Mouse (Mus musculus) megakaryocyte, embryonic 14.5 days (primary cell): ENCODE data around the gene Cers6. TPM values are rescaled to one million over a fixed set of nuclear protein-coding genes. Genes with fewer than 3 reads are reported as not detected.

Experiments used
- H3K27me3 ChIP-seq: replicated peaks from 2 replicates; pipeline ENCODE3; 2012; ENCODE audit warnings: inconsistent platforms
- H3K36me3 ChIP-seq: replicated peaks from 2 replicates; pipeline ENCODE3; 2012; ENCODE audit warnings: low read length, inconsistent platforms, mixed read lengths
- H3K4me1 ChIP-seq: 2 replicates; pipeline ENCODE4 v1.6.1; 2012; ENCODE audit warnings: inconsistent platforms
- H3K4me3 ChIP-seq: replicated peaks from 2 replicates; pipeline ENCODE3; 2012; ENCODE audit warnings: moderate library complexity, mild to moderate bottlenecking, inconsistent platforms
- H3K9me3 ChIP-seq: 2 replicates; pipeline ENCODE4 v1.6.1; 2012; ENCODE audit warnings: inconsistent platforms
- FLI1 ChIP-seq: IDR thresholded peaks from 2 replicates; pipeline ENCODE4 v1.6.1; 2012; ENCODE audit warnings: low read length, inconsistent platforms, mixed read lengths
- GATA1 ChIP-seq: IDR thresholded peaks from 3 replicates; pipeline ENCODE4 v1.6.1; 2012; ENCODE audit warnings: mixed read lengths, low read length, inconsistent platforms, borderline replicate concordance
- polyA plus RNA-seq: library from polyadenylated mRNA; stranded (reverse); fragments of >175 nt; gene quantifications from 2 replicates; pipeline ENCODE4 v1.2.3, GENCODE M21; 2012; ENCODE audit warnings: low replicate concordance; ENCODE audit not compliant: insufficient read depth

The Cers6 gene
- polyA plus RNA-seq, 1 experiment: 3.2 TPM

- no peaks in the 10 kb centered on the region for H3K9me3 ChIP-seq
- H3K4me3 ChIP-seq: peak within 1 kb of the TSS; percentile 78
- no peak for TF ChIP-seq GATA1
- TF ChIP-seq FLI1: no peak
- H3K27me3 ChIP-seq: peaks cover 6% of the 10 kb centered on the region
- H3K36me3 ChIP-seq: no peaks in the 10 kb centered on the region
- H3K4me1 ChIP-seq: peaks cover 18% of the 10 kb centered on the region
Measured at GRCm38 (mm10) chr2:69135661-69136576, 274.7 kb downstream of the Cers6 start, which contains the start of gene Nostrin. Nostrin (plus strand) TSS chr2:69135800.

- H3K4me3 ChIP-seq: no peak overlapping the region
- peaks cover 6% of the 10 kb centered on the region for H3K27me3 ChIP-seq
- TF ChIP-seq GATA1 (no peak), FLI1 (no peak)
- H3K36me3 ChIP-seq: no peaks in the 10 kb centered on the region
- no peaks in the 10 kb centered on the region for H3K9me3 ChIP-seq
- H3K4me1 ChIP-seq: peaks cover 18% of the 10 kb centered on the region
Measured at GRCm38 (mm10) chr2:69137406-69138084, 276.3 kb downstream of the Cers6 start.

- no peak for TF ChIP-seq FLI1
- TF ChIP-seq GATA1: no peak
- Histone ChIP-seq H3K4me1 (peaks cover 18% of the 10 kb centered on the region), H3K4me3 (no peak overlapping the region), H3K9me3 (no peaks in the 10 kb centered on the region), H3K36me3 (no peaks in the 10 kb centered on the region), H3K27me3 (peaks cover 6% of the 10 kb centered on the region)
Measured at GRCm38 (mm10) chr2:69138759-69139158, 277.5 kb downstream of the Cers6 start.

- TF ChIP-seq FLI1: no peak
- TF ChIP-seq GATA1: no peak
- H3K36me3 ChIP-seq: no peaks in the 10 kb centered on the region
- H3K27me3 ChIP-seq: peaks cover 6% of the 10 kb centered on the region
Measured at GRCm38 (mm10) chr2:69140215-69140614, 279.0 kb downstream of the Cers6 start.

GRCm38 (mm10) chr2:69140816-69141215 is 279.6 kb downstream of the Cers6 start:
- no peak overlapping the region for H3K4me3 ChIP-seq
- H3K9me3 ChIP-seq: no peaks in the 10 kb centered on the region
- H3K4me1 ChIP-seq: peaks cover 7% of the 10 kb centered on the region
- TF ChIP-seq GATA1 (no peak), FLI1 (no peak)
- H3K36me3 ChIP-seq: no peaks in the 10 kb centered on the region
- peaks cover 6% of the 10 kb centered on the region for H3K27me3 ChIP-seq

More at GRCm38 (mm10) chr2:69140215-69140614, 279.0 kb downstream of the Cers6 start:
- peaks cover 13% of the 10 kb centered on the region for H3K4me1 ChIP-seq
- H3K4me3 ChIP-seq: no peak overlapping the region
- no peaks in the 10 kb centered on the region for H3K9me3 ChIP-seq

GRCm38 (mm10) chr2:69148691-69149090 is 287.4 kb downstream of the Cers6 start:
- Histone ChIP-seq H3K9me3 (peaks cover 9% of the 10 kb centered on the region; the same call in 1 of the 2 replicates), H3K4me1 (peaks cover 4% of the 10 kb centered on the region)
- no peak for TF ChIP-seq GATA1
- TF ChIP-seq FLI1: no peak

GRCm38 (mm10) chr2:69149154-69149553 is 287.9 kb downstream of the Cers6 start:
- TF ChIP-seq FLI1 (no peak), GATA1 (no peak)
- Histone ChIP-seq H3K4me3 (no peak overlapping the region), H3K27me3 (peaks cover 6% of the 10 kb centered on the region), H3K4me1 (peaks cover 4% of the 10 kb centered on the region), H3K36me3 (no peaks in the 10 kb centered on the region), H3K9me3 (peaks cover 9% of the 10 kb centered on the region; the same call in 1 of the 2 replicates)

More at GRCm38 (mm10) chr2:69148691-69149090, 287.4 kb downstream of the Cers6 start:
- H3K27me3 ChIP-seq: peaks cover 6% of the 10 kb centered on the region
- H3K4me3 ChIP-seq: no peak overlapping the region
- H3K36me3 ChIP-seq: no peaks in the 10 kb centered on the region

GRCm38 (mm10) chr2:69150841-69151240 is 289.6 kb downstream of the Cers6 start:
- H3K36me3 ChIP-seq: no peaks in the 10 kb centered on the region
- H3K9me3 ChIP-seq: peaks cover 9% of the 10 kb centered on the region; the same call in 1 of the 2 replicates
- peaks cover 4% of the 10 kb centered on the region for H3K4me1 ChIP-seq
- no peak overlapping the region for H3K4me3 ChIP-seq
- H3K27me3 ChIP-seq: peaks cover 8% of the 10 kb centered on the region
- no peak for TF ChIP-seq FLI1
- TF ChIP-seq GATA1: no peak

- peaks cover 7% of the 10 kb centered on the region for H3K27me3 ChIP-seq
- H3K9me3 ChIP-seq: peaks cover 8% of the 10 kb centered on the region; the same call in 1 of the 2 replicates
- TF ChIP-seq GATA1 (no peak), FLI1 (no peak)
- peaks cover 3% of the 10 kb centered on the region; the same call in 1 of the 2 replicates for H3K4me1 ChIP-seq
- H3K36me3 ChIP-seq: no peaks in the 10 kb centered on the region
- H3K4me3 ChIP-seq: no peak overlapping the region
Measured at GRCm38 (mm10) chr2:69155861-69156260, 294.6 kb downstream of the Cers6 start.

- TF ChIP-seq FLI1 (no peak), GATA1 (no peak)
Measured at GRCm38 (mm10) chr2:69156283-69156682, 295.0 kb downstream of the Cers6 start.

More at GRCm38 (mm10) chr2:69156283-69156682, 295.0 kb downstream of the Cers6 start:
- Histone ChIP-seq H3K9me3 (0 out of 2 replicates have a peak, but pooled peaks cover 3% of the 10 kb centered on the region), H3K27me3 (peaks cover 7% of the 10 kb centered on the region), H3K4me1 (peaks cover 3% of the 10 kb centered on the region; the same call in 1 of the 2 replicates), H3K4me3 (no peak overlapping the region), H3K36me3 (no peaks in the 10 kb centered on the region)
